Mouse (Mus musculus) frontal cortex, adult 2 months (tissue): ENCODE measurements around the gene Cacna2d4. TPM values are rescaled to one million over a fixed set of nuclear protein-coding genes. Genes with fewer than 3 reads are reported as not detected.

Source experiments
- DNase-seq, 2 experiments: peaks; one replicate each; pipeline ENCODE4 v3.0.0; 2022; ENCODE audit warnings: low spot score in 1 of 2; ENCODE audit errors: extremely low spot score in 1 of 2
- polyA plus RNA-seq: library from polyadenylated mRNA; depleted of rRNA; stranded (reverse); fragments of >200 nt; gene quantifications from 2 replicates; pipeline ENCODE4 v1.2.3, GENCODE M21; 2012; rRNA removed

The Cacna2d4 gene
- polyA plus RNA-seq, 1 experiment: 3.3 TPM

GRCm38 (mm10) chr6:119377613-119378012, 141.3 kb downstream of the Cacna2d4 start:
- DNase-seq: no peak

- DNase-seq: no peak
These were observed 142.3 kb downstream of the Cacna2d4 start for GRCm38 (mm10) chr6:119378631-119379030.

- no peak for DNase-seq
These were observed 149.3 kb downstream of the Cacna2d4 start for GRCm38 (mm10) chr6:119385668-119386067.

GRCm38 (mm10) chr6:119386421-119386820, 150.1 kb downstream of the Cacna2d4 start:
- DNase-seq: no peak

GRCm38 (mm10) chr6:119386821-119387220, 150.5 kb downstream of the Cacna2d4 start:
- no peak for DNase-seq

GRCm38 (mm10) chr6:119387801-119388649, 151.7 kb downstream of the Cacna2d4 start:
- peak in 1 of 2 experiments; percentile 32 for DNase-seq

GRCm38 (mm10) chr6:119388650-119389012, 152.3 kb downstream of the Cacna2d4 start:
- peak; percentile 94 to 96 for DNase-seq

- DNase-seq: no peak
These were observed 152.8 kb downstream of the Cacna2d4 start for GRCm38 (mm10) chr6:119389089-119389488.

- no peak for DNase-seq
These were observed 154.4 kb downstream of the Cacna2d4 start for GRCm38 (mm10) chr6:119390728-119391127.

GRCm38 (mm10) chr6:119392836-119393235, 156.5 kb downstream of the Cacna2d4 start:
- DNase-seq: no peak

- DNase-seq: no peak
These were observed 159.3 kb downstream of the Cacna2d4 start for GRCm38 (mm10) chr6:119395421-119396308.

GRCm38 (mm10) chr6:119396309-119396634, 159.9 kb downstream of the Cacna2d4 start:
- no peak for DNase-seq

- DNase-seq: no peak
These were observed 163.0 kb downstream of the Cacna2d4 start for GRCm38 (mm10) chr6:119399371-119399770.

GRCm38 (mm10) chr6:119400649-119401048, 164.3 kb downstream of the Cacna2d4 start:
- no peak for DNase-seq

- DNase-seq: no peak
These were observed 165.4 kb downstream of the Cacna2d4 start for GRCm38 (mm10) chr6:119401545-119402304.

Other genes starting within 250 kb of the Cacna2d4 start
- gene Dcp1b, start 61.3 kb upstream of the Cacna2d4 start, polyA plus RNA-seq: 29.9 and 31.7 TPM in 2 replicates
- gene Cacna1c, start 40.1 kb upstream of the Cacna2d4 start, polyA plus RNA-seq: 29.3 and 29.7 TPM in 2 replicates
- gene Lrtm2, start 94.2 kb downstream of the Cacna2d4 start, polyA plus RNA-seq: 55.9 and 56.7 TPM in 2 replicates
- 32.5 and 36.8 TPM in 2 replicates for gene Adipor2, start 181.2 kb downstream of the Cacna2d4 start, polyA plus RNA-seq
- gene Fbxl14, start 243.1 kb downstream of the Cacna2d4 start, polyA plus RNA-seq: 30.9 and 33.7 TPM in 2 replicates